Mouse (Mus musculus): ENCODE results near the gene Fam32a.

- TF ChIP-seq CTCF (IDR thresholded peaks at IDR 0.05; ENCODE audit: control insufficient read depth, insufficient read depth, low read length) = no peak
- TF ChIP-seq POLR2A (IDR thresholded peaks at IDR 0.05; ENCODE audit: borderline replicate concordance, control insufficient read depth, low read depth, low read length) = no peak
Measured at GRCm38 (mm10) chr8:72257902-72258238, 38.3 kb downstream of the Fam32a start.

Measured in bone marrow, adult 2 months (tissue).